Mouse (Mus musculus) adrenal gland (tissue): ENCODE data around the gene Bend3.

Source experiments
- intact Hi-C: fragments of 180-260 bp; cut with DNase I; formaldehyde crosslinking; loops from one replicate; pipeline ENCODE4 v1.15.1; 2025
- long read RNA-seq, 2 experiments: library from polyadenylated mRNA; unstranded; transcript quantifications; one replicate each; pipeline ENCODE4 v2.0.0; 2020; ENCODE audit warnings: borderline replicate concordance in 1 of 2; ENCODE audit not compliant: insufficient replicate concordance in 1 of 2

Gene Bend3
- long read RNA-seq, experiment 1 = 0 reads
- long read RNA-seq, experiment 2 = 0 reads

DNA sequence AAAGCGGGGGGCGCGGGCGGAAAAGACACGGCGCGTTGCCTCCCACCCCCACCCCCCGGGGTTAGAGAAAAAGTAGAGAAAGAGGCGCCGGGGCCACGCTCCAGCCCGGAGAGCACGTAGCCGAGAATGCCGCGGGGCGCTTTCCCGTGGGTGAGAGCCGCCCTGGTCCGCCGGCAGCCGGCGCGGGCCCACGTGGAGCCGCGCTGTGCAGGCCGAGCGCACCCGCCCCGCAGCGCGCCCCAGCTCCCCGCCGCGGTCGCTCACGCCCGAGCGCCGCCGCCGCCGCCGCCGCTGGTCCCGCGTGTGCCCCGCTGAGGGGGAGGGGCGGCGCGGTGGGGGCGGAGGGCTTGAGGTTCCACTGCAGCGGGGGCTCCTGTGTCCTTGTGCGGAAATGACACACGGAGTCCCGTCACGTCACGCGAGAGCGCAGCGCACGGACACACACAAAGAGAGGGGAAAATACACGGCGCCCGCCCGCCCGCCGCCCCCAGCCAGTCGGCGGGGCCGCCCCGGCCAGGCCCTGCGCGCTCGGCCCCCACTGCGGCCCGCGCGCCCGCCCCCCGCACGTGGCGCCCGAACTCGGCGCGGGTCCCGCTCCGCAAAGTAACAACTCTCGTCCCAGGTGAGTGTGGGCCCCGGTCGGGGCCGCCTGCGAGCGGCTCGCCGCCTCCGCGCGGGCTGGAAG is at the start of gene Bend3:
Gene Bend3, plus strand, starts transcription at position 81 of the 685 bp plus-strand sequence.
- intact Hi-C loops = loop anchor here (2.0 kb wide), 1 partner anchor 62 kb away; the partner anchor contains the start of gene 1700021F05Rik

DNA sequence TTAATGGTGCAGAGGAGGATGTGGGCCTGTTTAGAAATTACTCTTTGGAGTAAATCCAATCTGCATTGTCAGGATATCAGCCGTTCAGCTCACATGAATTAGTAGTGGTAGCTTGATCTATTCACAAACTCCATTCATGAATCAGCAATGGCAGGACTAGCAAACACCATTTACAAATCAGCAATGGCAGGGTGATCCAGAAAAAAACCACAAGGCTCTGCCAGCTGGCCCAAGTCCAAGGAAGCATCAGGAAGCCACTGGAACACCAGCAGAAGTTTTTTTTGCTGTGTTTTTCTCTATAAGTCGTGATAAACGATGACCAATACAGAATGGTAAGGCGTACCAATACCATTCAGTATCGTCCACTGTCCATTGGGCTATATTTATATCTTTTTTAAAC is 48.0 kb upstream of the Bend3 start:
- intact Hi-C loops = no loop called here

DNA sequence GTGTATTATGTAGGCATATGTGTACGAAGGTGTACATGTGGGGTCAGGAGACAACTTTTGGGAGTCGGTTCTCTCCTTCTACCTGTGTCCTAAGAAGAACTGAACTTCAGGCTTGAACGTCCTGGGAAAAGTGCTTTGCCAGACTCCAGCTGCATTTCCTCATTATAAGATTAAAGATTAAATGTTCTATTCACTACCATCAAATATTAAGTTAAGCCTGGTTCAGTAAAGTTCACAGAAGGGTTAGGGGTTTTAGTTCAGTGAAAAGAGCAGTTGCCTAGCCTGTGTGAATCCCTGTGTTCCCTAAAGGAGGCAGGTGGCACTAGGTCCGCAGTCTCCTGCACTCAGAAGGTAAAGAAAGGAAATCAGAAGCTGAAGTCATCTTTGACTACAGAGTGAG is 44.3 kb upstream of the Bend3 start:
- intact Hi-C loops = no loop called here

DNA sequence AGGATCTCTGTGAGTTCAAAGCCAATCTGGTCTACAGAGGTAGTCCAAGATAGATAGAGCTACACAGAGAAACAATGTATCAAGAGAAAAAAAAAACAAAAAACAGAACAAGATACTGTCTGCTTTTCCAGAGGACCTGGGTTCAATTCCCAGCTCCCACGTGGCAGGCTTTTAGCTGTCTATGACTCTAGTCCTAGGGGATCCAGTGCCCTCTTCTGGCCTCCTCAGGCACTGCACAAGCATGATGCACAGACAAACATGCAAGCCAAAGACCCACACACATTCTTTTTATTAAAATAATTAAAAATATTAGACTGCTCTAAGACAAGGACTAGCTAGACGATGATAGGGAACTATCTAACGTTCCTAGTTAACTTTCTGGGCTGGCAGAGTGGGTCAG is 42.9 kb upstream of the Bend3 start:
- intact Hi-C loops = no loop called here

DNA sequence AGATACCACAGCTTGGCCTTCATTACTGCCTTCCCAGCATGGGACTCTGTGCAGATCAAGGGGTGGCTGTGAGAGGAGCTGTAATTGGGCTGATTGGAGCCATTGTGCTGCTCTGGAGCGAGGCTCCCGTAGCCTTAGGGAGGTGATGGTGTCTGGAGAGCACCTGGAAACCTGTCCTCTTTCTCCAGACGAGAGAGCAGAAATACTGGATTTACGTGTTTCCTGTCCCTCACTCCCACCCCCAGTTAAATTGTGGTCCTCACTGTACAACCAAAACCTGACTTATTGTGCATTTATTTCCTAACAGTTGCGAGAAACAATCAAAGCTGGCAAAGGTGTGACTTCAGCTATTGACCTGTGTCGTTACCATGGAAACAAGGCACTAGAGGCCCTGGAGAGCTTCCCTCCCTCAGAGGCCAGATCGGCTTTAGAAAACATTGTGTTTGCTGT is 39.1 kb upstream of the Bend3 start:
- intact Hi-C loops = no loop called here

DNA sequence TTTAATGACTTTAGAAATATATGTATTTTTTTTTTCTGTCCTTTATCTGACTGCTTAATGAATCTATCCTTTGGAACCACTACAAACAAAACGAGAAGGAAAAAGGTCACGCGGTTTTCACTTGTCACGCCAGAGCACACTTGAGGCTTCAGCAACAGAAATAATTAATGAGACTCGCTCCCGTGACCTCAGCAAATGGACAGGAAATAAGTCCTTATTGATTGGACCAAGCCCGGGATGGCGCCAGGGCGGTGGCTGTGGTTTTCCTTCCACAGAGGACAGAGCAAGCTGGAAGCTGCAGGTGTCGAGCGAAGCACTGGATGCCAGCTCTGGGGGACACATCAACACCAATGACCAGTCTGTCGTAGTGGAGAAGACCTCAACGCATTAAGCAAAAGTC is 38.6 kb upstream of the Bend3 start:
- intact Hi-C loops = no loop called here

DNA sequence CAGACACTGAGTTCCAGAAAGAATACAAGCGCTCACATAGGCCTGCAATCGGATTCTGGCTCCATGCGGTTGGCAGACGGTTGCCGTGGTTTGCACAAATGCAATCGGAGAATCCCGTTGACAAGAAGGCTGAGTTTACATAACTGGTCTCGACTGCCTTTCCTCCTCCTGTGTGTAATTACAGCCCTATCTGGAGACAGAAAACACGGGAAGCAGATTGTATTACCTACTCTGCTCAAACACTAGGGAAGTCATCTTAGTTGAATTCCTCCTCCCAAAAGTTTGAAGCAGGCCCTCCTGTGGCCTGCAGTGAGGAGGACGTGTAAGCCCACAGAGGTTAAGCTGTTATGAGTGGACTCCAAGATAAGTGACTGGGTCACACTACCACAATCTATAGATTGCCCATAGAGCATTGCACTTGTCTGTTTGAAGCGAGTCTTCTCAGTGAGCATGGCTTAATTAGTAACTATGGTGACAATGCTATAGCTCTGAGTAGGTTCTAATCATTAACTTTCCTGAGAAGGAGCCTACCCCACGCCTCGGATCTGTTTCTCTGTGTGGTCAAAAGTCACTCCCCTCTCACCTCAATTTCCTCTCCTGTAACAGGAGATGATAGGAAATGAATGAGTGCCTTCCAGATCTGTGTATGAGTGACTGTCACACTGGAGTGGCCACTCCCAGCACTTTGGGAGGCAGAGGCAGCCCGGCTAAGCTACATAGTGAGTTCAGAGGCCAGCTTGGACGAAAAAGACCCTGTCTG is 37.5 kb upstream of the Bend3 start:
- intact Hi-C loops = no loop called here

DNA sequence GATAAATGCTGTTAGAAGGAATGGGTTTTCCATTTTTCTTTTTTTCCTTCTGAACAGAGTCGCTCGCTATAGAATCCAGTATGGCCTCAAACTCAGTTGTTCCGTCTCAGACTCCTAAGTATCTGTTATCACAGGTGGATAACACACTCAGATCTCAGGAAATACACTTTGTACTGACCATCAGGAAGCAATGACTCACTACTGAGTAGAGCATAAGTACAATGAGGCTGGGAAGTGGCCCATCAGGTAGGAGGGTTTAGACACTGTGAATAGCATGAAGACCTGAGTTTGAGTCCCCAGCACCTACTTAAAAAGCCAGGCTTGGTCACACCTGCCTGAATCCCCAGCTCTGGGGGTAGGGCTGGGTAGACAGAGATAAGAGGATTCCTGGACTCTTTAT is 30.0 kb upstream of the Bend3 start:
- intact Hi-C loops = no loop called here

DNA sequence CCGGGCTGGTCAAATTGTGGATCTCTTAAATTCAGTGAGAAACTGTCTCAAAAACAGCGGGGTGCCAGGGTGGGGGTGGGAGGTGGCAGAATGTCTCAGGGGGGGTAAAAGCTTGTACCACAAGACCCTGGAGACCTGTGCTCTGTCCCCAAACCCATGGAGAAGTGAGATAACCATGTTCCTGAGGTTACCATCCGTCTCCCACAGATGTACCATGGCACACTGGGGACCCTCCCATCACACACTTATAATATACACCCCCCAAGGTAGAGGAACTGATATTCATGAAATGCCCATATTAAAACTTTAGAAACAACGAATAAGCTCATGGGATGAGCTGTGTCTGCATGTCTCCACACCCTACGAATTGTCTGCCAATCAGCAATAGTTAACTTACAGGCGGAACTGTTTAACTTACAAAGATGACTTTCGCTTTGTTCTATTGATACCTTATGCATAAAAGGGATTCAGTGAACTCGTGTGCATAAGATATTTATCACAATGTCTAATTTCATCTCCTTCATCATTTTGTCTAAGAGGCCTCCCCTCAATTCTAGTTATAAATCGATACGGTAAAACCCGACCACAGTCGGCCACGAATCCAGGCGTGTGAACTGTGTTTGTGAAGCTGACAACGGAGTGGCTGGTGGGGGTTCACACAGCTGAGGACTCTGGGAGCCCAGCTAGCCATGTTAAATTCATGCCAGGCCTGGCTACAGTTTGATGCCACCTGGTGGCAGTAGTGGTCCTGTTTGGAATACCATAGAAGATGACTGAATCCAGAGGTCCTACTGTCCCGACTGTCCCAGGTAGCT is 26.6 kb upstream of the Bend3 start:
- intact Hi-C loops = no loop called here

DNA sequence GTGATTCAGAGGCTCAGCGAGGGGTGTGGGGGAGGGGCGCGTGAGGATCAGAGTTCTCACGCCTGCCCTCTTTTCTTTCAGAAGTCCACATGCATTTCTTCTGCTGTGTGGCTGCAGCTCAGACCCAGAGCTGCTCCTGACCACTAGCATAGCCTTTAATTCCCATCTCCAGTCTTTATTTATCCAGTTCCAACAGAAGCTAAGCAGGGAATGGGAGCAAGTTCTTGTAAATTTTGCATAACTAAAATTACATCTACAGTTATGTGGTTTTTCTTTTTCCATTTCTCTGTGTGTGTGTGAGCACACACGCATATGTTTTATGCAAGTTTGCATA is 26.0 kb upstream of the Bend3 start:
- intact Hi-C loops = no loop called here

DNA sequence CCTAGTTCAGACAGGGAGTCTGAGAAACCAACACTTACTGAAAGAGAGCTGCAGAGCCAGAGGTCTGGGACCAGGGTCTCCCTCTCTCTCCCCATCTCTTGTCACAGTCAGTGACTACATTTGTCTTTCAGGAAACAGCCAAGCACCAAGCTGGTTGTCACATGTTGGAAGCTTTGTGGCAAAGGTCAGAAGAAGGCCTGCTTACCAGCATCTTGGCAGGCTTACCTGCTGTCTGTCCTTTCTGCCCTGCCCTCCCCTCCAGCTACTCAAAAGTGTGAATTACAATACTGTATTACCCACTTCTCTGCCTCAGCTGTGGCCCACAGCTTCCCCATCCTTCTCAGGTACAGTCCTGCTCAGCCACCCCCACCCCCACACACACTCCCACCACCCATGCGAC is 24.4 kb upstream of the Bend3 start:
- intact Hi-C loops = no loop called here

DNA sequence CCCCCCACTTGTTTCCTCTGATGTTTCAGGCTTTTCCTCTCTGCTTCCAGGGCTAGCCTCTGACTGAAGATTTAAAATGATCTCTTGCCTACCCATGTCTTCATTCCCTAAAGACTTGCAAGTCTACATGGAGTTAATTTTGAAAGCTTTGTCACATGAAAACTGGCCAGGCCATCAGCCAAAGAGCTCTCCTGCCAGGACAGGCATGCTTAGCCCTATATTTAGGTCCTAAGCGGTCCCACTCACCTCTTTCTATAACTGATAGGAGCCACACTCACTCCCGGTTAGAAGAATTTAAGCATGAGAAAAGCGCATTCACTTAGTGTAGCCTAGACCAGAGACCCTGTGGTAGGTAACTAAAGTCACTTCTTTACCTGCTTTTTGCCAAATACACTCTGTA is 24.0 kb upstream of the Bend3 start:
- intact Hi-C loops = no loop called here

DNA sequence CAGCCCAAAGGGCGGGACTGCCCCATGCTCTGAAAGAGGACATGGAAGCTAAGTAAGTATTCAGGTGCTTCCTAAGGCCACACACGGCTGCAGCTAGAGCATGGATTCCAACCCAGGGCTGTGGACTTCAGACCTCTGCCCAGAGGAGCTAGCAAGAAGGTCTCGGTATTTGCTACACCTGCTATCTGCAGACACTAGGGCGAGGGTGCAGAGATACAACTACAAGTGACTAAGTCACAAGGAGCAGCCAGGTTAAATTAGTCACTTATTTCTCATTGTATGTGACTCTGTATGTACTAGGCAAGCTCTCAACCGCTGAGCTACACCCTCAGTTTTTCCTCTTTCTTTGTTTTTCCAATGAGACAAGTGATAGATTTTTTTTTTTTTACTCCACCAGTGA is 15.8 kb upstream of the Bend3 start:
- intact Hi-C loops = no loop called here

DNA sequence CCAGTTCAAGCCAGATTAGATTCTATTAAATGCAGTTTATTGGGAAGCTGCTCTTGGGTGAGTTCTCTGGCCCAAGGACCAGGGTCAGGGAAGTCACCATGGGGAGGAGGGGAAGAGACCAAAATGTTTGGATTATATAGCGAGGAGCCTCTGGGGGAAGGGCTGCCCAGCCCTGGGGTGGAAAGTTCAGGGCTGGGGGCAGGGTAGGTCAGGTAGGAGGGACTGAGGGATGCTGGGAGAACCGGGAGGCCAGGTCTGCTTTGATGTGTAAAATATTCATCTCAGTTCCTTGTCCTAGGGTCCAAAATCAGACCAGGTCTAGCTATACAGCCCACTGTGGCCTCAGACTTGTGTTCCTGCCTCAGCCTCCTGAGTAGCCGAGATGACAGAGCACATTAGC is 15.4 kb upstream of the Bend3 start:
- intact Hi-C loops = no loop called here

DNA sequence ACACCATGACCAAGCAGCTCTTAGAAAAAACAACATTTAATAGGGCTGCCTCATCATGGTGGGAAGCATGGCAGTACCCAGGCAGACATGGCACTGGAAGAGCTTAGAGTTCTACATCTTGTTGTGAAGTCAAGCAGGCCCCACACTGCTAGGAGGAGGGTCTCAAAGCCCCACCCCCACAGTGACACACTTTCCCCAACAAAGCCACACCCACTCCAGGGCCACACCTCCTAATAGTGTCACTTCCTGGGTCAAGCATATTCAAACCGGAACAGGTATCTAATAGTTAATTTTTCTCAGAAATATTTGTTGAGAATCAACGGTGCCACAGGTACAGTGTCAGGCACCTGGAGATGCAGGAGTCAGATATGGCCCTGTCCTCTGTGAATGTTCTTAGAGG is 12.4 kb upstream of the Bend3 start:
- intact Hi-C loops = no loop called here

DNA sequence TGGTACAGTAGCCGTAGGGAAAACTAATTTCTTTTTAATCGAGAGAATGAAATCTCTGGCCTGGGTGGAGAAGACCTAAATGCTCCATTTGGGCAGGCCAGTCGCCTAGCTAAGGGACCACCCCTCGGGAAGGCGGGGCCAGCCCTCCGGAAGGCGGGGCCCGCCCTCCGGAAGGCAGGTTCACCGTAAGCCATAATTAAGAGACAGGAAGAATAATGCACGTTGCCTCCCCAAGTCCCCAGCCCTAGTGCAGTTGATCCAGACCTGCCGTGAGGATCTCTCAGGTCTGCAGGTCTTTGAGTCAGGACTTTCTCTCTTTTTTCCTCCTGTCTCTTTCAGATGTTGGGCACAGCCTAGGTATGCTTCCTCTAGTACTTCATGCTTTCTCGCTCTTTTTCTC is 11.0 kb upstream of the Bend3 start:
- intact Hi-C loops = no loop called here

DNA sequence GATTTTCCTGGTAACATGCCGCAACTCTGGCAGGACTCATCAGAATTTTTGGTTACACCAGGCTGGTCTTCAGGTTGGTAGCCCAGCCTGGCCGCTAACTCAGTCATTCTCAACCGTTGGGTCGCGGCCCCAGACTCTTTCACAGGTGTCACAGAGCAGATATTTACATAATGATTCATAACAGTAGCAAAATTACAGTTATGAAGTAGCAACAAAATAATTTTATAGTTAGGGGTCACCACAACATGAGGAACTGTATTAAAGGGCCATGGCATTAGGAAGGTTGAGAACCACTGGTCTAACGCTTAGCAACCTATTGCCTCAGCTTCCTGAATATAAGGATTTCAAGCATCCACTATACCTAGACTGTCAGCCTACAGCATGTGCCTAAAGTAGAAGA is 10.3 kb upstream of the Bend3 start:
- intact Hi-C loops = no loop called here

DNA sequence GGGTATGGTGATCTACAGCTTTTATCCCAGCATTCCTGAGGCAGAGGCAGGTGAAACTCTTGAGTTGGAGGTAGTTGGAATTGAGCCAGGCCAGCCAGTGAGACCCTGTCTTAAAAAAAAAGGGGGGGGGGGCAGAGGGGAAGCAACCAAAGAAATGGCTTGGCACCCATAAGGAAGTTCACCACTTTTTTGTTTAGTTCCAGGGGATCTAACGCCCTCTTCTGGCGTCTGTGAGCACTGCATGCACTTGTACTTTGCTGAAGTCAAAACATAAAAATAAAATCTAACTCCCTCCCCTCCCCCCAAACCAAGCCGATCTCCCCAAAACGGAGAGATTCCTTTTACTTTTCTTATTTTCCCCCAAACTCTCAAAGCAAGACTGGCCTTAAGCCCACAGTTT is 3.3 kb upstream of the Bend3 start:
- intact Hi-C loops = no loop called here

DNA sequence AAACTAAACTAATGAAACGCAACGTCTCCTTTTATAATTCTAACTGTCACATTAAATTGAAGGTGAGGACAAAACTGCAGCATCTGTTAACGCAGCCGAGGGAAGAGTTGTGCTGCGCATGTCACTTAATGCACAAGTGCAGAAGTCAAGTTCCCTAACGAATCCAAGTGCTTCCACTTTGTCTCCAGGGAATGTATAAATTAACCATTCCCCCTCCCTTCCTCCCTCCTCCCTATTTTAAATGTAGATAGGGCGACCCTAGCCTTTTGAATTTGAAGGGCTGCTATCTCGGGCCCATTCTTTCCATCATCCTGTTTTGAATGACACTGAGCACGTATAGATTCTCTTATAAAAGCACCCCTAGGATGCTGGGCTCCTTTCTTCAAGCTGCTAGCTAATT is 1.2 kb upstream of the Bend3 start:
- intact Hi-C loops = no loop called here

DNA sequence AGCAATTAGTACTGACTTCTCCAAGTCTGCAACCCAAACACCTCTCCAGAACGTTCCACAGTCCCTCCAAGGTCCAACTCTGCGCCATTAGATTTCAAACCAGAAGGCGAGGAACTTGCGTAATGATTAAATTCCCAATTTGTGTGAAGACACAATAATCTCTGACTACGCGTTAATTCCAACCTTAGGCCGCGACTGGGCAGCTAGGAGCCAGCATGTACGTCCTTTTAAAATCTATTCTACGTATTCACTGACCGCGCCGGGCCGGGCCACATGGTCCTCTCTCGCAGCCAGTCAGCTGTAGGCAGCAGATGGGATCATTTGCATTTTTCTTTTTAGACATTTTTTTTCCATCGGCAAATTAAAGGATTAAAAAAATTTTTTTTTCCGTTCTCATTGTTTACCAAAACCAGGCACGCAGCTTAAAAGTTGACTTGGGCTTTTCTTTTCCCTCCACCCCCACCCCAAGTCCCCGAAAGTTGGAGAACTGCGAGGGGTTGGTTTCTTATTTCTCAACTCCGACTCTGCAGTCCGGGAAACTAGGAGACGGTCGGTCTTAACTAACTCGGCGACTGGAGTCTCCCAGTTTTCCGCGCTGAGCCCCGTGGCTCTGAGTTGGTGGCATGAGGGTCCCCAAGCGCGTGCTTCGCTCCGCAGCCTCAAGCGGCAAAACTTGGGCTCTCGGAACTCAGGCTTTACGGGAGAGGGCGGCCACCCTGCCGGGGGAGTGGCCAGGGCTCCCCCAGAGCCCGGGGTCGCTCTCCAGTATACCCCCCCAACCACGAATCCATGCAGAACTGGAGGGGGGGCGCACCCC is 558 bp upstream of the Bend3 start:
- intact Hi-C loops = loop anchor here (2.0 kb wide), 1 partner anchor 63 kb away; the partner anchor contains the start of gene 1700021F05Rik
